Mouse (Mus musculus): ENCODE measurements around the gene Stx17. TPM values are rescaled to one million over a fixed set of nuclear protein-coding genes. Genes with fewer than 3 reads are reported as not detected.

Gene Stx17
- total RNA-seq (2021), result 46.4 and 55.4 TPM in 2 replicates
- long read RNA-seq, experiment 1, full-length matches to known transcripts, result 12 of 23 reads
- long read RNA-seq, experiment 1, partial matches to known transcripts, result 6 of 23 reads
- long read RNA-seq, experiment 1, other reads (novel, unspliced or antisense), result 5 of 23 reads
- long read RNA-seq, experiment 2, full-length matches to known transcripts, result 13 of 25 reads
- long read RNA-seq, experiment 2, partial matches to known transcripts, result 1 of 25 reads
- long read RNA-seq, experiment 2, other reads (novel, unspliced or antisense), result 11 of 25 reads

DNA sequence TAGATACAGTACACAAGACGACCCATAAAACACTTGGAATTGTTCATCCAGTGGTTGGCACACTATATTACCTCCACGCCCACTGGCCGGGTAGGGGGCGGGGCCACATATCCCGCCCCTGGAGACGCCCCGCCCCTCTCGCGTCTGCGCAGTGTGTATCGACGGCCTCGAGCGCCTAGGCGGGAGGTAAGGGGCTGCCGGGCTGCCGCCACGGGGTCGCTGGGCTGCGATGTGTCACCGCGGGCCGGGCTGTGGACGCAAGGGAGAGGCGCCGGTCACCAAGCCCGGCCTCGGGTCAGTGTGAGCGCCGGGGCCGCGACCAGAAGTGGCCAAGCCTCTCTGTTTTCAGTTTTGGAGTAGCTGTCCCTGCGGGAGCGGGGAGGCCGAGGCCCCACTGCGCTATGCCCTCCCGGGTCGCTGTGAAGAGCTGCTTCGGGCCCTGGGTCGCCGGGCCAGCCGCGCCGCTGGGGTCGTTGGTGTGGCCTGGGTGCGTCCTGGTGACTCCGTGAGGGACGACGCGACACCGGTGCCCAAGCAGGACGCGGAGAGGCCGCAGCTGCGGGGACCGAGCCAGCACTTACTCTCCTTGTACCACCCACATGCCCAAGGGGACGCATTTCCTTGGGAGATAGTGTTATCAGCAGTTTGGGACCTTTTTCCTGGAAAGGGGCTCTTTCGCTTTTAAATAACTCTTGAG lies at the start of gene Stx17:
TSS of gene Stx17 (plus strand) at position 143 of the 697 bp plus-strand sequence.
- DNase-seq, result peak; percentile 95

DNA sequence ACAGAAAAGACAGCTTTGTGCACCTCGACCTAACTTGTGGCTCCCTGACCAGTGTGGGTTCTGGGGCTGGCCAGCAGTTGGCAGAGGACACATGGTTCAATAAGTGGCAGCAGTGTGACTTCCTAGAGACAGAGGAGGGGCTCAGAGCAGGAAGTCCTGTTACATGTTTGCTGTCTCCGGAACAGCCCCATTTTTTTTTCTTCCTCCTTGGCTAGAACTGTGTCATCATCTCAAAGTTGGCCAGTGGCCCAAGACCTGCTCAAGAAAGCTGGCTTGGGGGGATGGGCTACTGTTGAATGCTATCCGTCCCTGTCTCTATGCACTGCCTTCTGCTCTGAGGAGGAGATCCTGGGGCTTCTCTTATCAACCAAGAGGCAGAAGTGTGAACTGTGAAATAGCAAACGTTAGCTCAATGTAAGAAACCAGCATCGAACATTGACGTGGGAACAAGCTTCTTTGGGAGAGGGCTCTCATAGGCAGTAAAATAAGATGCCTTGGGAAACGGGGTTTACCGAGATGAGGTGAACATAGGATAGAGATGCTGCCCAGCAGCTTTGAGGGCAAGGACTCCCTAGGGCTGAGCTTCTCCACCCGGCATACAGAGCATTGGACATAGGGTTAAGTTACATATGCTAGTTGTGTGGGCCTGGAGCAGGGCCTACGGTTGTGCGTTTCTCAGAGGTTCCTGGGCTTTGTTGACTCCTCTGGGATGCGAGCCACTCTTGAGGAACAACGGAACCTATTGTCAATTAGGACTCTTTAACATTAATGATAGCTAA lies 47.8 kb upstream of the Stx17 start:
- DNase-seq, result peak; percentile 54

DNA sequence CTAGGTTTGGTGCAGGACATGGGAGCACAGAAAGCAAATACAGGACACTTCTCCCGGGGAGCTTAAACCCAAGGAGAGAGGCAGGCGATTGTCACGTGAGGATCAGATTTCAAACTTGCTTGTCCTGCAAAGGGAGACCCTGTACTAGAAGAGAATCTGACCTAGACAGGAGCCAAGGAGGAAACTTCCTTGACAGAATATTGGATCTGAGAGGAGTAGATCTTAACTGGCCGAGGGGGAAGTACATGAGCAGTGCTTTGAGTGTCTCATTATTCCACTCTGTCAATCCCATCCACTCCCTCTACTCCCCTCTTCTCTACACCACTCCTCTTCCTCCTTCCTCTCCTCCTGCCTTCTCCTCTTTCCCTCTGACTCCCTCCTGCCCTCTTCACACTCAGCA lies 46.5 kb upstream of the Stx17 start:
- no peak for DNase-seq

DNA sequence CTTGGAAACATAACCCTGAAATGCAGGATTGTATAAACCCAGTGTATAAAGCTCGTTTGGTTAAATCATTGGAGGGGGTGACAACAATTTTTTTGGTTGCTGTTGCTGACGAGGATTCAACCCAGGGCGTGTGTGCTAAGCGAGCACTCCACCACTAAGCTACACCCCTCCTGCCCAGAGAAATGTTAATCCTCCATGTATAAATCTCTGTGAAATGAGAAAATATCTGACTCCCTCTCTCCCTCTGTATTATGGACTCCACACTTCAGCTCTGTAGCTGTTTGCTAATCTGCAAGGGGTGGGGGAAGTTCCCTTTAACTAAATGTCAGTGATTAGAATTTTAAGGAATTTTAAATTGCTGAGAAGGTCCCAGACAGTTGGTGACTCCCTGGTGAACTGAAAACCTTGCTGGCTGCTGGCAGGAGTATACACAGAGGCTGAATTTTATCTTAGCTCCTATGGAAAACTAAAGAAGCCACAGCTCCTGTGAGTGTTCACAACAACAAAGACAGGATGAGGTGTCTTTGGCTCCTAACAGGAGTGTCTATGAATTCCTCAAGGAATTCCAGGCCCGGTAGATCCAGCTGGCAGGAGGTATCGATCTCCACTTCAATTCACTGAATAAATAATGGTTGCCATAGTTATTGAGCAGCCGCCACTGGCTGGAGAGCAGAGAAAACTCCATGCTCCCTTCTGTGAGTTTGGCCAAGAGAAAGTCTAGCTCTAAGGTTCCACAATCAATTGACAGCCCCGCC lies 45.3 kb upstream of the Stx17 start:
- no peak for DNase-seq

DNA sequence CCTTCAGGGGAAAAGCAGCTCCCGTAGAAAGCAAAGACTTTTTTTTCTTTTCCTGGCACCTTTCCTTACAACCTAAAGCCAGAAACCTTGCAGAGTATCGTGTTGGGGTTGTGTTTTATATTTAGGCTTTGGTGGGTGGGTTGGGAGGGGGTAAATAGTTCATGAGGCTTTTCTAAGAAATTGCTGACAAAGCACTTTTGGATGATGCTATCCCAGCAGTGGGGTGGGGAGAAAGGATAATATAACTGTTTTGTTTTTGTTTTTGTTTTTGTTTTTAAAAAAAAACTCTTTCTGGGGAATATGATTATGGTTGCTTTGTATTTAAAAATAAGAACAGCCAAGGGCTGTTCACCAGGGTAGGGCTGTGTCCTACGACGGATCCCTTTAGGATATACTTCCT lies 41.3 kb upstream of the Stx17 start:
- no peak for DNase-seq

DNA sequence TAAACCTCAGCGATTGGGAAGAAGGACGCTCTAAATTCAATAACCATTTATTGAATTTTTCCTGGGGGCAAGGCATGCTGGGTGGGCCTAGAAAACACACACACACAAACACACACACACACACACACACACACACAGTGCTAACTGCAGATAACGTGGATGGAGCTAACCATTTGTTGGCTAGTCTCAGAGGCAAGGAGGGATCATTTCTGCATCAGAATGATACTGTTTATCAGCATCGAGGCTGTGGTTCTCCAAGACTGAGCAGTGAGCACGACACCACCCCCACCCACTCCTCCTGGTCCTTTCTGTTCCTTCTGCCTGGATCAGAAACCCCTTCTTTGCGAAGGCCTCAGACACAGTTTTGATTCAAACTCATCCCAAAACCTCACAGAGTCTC lies 38.1 kb upstream of the Stx17 start:
- no peak for DNase-seq

DNA sequence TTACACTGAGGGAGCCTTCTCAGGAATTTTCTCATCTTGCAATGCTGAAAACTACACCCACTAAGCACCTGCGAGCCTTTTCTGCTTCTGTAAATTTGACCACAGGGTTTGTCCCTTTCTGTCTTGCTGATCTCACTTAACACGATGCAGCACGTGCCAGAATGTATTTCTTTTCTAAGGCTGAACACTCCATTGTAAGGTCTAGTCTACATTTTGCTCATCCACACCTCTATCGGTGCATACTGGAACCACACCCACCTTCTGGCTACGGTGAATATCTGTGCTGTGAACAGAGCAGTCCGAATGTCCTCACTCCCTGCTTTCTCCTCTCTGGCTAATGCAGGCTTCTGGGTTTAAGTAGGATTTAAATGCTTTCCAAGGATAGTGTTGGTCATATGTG lies 37.2 kb upstream of the Stx17 start:
- no peak for DNase-seq

DNA sequence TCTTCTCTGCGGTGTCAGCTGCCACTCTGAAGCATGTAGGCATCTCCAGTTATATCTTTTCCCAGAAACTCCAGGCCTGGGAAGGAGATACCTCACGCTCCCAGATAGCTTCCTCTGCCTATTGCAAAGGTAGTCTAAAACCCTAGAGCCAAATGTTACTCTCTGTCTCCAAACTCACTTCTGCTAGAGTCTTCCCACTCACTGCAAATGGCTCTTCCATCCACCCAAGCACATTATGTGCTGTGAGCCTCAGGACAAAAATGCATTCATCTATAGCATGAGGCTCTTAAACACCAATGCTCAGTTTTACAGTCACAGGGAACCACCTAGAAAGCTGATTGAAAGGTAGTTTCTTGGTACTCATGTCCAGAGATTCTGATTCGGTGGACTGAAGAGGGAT lies 31.5 kb upstream of the Stx17 start:
- DNase-seq, result no peak

DNA sequence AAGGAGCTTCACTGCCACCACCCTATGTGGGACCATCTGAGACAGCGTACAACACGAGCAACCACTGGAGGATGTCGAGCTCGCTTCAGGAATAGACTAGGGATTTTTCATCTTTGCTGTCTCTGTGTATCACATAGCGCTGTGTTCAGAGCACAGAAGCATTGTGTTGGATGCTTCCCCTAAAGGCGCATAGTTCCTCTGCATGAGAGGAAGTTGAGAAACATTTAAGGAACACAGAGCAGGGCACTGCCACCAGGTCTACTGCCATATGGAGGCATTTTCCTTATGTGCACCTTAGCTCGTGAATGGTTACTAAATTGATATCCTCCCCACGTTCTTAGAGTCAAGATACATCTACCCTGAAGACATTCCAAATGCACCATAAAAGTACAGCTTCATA lies 24.5 kb upstream of the Stx17 start:
- no peak for DNase-seq

DNA sequence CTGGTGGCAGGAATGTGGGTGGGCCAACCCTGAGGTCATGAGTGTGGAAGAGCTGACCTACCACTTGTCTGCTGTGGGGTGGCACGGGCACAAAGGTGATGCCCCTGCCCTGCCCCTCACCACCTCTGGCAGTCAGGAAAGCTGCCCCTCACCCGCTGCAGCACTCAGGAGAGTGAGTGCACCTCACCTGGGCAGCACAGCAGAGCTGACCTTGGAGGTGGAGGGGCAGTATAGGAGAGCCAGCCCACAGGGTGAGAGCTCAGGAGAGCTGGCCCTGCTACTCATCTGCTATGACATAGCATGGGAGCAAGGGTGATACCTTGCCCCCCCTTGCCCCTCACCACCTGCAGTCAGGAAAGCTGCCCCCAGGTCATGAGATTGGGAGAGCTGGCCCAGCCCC lies 22.7 kb upstream of the Stx17 start:
- no peak for DNase-seq

DNA sequence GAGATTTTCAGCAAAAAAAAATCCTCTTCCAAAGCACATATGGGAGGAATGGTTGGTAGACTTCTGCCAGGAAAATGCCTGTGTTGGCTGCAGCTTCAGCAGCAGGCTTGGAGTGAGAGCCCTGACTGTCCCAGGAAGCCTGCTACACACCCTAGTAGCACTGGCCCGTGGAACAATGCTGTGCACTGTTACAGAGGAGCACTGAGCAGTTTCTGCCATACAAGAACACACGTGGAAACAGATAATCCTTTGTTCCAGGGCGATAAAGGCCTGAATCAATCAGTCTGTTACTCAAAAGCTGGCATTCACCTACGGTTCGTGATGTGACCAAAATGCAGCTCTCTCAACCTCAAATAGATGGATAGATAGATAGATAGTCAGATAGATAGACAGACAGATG lies 19.3 kb upstream of the Stx17 start:
- no peak for DNase-seq

DNA sequence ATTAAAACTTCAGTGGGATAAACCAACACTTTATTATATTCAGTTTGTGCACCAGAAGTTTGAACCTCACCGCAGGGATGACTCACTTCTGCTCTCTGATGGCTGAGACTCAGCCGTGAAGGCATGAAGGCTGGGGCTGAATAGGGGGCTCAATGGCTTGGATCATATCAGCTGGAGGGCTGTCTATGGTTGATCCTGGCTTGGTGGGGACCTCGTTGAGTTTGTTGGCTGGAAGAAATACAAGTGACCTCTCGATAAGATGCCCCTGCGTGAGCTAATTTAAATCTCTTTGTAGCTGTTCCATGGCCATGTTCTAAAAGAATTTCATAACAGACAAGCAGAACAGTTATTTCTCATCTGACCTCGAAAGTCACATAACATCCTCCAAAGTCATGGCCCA lies 17.6 kb upstream of the Stx17 start:
- DNase-seq, result peak; percentile 43

DNA sequence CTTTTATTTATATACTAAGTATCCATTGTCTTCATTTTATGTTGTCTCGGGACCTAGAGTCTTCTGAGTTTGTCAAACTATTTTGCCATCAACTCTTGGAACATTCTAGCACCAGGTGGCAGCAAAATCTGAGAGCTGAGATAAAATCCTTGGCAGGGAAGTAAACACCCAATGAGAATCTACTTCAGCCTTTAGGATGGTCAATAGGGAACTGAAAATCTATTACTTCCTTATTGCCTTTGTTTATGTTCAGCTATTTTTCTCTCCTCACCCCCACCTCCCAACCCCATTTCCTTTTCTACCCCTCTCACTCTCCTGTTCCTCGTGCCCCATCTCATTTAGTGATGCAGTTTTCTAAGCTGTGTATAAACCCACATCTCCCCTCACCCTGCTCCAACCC lies 16.1 kb upstream of the Stx17 start:
- no peak for DNase-seq

DNA sequence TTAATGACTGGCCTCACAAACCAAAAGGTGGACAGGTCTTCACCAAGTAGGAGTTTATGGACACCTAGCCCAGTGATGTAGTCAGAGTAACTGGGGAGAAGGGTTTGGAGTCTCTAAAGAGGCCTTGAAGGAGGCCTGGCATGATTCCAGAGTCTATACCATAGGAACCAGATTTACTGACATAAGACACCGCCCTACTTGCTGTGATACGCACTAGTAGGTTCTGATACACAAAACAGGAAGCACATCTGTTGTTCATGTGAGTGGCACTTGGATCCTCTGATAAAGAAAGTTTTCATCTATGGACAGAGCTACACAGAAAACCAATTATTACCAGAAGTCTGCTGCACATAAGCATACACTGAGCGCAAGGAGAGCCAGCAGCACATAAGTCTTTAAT lies 14.4 kb upstream of the Stx17 start:
- no peak for DNase-seq

DNA sequence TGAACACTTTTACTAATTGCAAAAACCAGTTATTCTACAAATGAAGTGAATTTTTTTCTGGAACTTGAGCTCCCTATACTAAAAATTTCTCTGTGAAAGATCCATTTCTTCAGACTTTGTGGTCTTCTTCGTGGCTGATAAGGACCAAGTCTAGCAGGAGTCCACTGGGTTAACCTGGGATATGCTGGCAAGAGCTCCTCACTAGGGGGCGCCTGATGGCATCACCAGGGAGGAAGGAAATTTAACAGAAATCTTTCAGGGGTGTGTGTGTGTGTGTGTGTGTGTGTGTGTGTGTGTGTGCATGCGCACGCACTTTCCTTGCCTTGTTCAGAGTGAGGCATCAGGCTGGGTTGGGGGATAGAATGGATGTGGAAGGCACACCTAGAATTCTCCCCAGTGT lies 8.5 kb upstream of the Stx17 start:
- peak; percentile 65 for DNase-seq

DNA sequence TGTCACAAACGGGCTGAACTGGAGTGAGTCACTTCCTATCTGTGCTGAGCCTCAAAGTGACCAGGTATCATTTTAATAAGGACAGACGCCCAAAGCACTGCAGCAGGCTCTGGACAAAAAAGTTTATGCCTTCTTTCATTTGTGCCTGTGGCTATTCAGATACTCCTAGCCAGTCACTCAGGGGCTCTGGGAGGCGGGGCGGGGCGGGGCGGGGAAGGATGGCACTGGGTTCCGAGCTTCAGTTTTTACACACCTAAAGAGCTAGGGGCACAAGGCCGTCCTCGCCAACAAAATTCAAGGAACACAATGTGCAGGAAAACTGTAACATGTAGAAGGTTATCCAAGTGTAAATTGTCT lies 321 bp upstream of the Stx17 start:
- peak; percentile 59 for DNase-seq

DNA sequence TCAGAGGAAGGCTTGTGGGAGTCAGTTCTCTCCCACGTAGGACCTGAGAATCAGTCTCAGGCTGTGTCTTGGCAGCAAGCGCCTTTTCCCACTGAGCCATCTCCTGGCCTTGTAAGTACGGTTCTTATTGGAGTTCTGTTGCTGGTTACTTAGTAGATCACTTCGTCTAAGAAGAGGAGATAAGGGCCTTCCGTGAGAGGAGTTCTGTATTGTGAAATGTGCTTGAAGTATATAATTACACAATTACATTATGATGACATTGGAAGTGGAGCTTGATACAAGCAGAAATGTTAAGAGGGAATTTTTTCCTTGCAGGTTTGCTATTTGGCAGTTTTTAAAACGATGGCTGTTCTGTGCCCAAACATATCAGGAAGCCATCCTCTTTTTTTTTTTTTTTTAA lies 5.6 kb downstream of the Stx17 start:
- peak; percentile 34 for DNase-seq

DNA sequence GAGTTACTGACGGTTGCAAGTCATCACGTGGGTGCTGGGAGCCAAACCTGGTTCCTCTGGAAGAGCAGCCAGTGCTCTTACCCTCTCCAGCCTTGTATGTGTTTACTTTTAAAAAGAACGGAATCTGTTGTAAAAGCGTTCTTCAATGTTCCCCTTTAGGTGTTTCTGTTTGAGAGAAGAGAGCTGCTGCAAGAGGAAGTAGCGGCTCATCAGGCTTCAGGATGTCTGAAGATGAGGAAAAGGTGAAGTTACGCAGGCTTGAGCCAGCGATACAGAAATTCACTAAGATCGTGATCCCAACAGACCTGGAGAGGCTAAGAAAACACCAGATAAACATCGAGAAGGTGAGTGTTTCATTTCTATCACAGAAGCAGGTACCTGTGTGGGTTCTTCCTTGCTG lies 6.9 kb downstream of the Stx17 start:
- DNase-seq, result no peak

DNA sequence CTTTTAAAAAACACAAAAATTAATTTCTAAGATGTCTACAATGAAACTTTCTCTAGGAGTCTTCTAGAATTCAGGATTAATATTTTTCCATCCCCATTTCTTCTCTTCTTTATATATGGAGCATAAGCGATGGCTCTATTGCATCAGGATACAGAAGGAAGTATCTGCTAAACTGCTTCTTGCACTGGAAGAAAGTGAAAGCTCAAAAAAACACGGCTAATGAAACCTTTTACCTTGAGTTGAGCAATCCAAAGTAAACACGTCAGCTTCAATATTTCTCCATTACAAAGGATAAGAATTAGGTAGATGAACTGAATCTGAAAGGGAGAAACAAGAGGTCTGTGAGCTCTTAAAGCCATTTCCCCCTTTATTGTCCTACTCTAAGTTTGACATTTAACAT lies 8.0 kb downstream of the Stx17 start:
- DNase-seq, result no peak

DNA sequence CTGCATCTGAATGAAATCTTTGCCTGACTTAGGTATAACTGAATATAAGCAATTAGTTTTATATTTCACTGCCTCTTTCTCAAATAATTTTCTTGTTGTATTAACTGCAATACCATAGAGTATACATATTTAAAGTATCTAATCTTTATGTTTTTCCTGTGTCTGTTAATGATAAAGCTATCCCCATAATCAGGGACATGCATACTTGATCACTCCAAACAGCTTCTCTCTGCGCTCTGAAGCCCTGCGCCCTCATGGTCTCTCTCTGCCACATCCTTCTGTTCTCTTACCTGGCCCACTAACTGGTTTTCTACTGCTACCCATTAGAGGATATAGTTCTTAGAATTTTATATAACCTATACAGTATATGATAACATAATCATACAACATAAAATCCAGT lies 24.8 kb downstream of the Stx17 start:
- DNase-seq, result no peak

DNA sequence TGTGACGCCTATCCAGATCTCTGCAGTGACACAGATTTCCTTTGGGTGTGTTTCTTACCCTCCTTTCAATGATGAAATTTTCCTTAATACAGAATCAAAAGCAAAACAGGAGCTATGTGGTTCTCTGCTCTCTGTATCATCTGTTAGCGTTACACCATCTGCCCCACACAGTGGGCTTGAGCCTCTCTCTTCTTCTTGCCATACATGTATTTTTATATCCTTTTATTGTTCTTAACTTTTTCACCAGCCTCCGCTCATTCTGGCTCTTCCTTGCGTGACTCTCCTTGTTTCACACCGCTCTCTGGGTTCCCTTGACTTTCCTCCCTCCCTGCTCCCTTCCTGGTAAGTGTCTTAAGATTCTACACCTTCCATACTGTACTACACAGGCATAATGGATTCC lies 28.5 kb downstream of the Stx17 start:
- DNase-seq, result no peak

DNA sequence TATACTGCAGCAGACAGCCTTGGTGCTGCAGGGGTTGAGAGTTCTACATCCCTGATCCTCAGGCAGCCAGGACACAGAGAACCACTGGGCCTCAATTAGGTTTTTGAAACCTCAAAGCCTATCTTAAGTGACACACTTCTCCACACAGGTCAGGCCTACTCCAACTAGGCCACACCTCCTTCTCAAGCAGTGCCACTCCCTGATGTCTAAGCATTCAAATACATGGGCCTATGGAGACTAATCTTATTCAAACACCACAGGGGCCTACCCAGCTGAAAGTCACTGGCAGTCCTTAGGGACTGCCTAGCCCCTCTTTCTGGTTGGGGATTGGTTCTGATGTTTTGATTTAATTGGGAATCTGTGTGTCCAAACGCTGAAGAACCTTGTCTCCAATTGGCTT lies 31.1 kb downstream of the Stx17 start:
- no peak for DNase-seq

DNA sequence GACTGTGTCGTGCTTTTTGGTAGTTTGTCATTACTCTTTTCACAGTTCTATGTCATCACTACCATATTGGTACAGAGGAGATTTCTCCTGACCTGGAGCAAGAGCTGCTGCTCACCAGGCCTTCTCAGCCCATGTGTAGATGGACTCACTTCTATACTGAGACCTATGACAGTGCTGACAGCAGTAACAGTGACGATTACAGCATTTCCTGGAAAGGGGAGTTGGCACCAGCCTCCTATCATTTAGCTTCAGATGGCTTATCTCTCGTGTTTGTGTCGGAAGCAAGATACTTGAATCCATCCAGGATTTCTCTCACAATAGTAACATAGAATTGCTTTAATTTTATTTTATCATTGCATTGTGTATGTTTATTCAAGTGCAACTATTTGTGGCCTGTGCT lies 35.7 kb downstream of the Stx17 start:
- DNase-seq, result no peak
